Mouse (Mus musculus): ENCODE measurements around the gene Wnt10b.

Wnt10b gene

DNA sequence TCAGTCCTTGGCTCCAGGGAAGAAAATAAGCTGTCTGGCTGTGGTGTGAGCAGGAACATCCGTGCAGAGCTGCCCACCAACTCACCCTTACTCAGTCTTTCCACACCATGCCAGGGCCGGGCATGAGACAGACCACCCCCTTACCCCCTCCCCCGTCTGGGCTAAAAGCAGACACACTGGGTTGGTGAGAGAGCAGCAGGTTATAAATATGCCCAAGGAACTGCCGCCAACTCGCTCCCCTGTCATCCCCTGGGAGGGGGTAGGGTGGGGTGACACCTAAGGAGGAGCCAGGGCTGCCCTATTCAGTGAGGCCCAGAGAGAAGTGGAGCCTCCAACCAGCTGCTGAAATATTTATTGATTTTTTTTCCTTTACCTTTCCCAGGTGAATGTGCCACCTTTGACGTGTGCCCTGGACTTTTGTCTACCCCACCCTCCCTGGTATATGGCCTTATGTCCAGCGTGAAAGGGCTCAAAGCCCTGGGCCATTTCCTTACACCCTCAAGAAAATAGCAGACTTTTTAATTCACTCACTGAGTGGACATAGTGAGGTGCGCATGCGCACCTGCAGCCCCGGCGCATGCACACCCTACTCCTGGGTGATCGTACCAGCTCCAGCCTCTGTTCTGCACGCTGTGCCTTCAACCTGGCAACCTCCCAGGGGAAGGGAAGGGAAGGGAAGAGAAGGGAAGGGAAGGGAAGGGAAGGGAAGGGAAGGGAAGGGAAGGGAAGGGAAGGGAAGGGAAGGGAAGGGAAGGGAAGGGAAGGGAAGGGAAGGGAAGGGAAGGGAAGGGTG lies 19.0 kb upstream of the Wnt10b start:
- in situ Hi-C loops (cut with MseI, MboI): no loop called here

DNA sequence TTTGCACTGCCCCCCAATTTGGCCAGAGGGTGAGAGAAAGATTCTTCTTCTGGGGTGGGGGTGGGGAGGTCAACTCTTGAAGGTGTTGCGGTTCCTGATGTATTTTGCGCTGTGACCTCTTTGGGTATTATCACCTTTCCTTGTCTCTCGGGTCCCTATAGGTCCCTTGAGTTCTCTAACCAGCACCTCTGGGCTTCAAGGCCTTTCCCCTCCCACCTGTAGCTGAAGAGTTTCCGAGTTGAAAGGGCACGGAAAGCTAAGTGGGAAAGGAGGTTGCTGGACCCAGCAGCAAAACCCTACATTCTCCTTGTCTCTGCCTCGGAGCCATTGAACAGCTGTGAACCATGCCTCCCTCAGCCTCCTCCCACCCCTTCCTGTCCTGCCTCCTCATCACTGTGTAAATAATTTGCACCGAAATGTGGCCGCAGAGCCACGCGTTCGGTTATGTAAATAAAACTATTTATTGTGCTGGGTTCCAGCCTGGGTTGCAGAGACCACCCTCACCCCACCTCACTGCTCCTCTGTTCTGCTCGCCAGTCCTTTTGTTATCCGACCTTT lies 15.3 kb upstream of the Wnt10b start:
- in situ Hi-C loops (cut with MseI, MboI): no loop called here

DNA sequence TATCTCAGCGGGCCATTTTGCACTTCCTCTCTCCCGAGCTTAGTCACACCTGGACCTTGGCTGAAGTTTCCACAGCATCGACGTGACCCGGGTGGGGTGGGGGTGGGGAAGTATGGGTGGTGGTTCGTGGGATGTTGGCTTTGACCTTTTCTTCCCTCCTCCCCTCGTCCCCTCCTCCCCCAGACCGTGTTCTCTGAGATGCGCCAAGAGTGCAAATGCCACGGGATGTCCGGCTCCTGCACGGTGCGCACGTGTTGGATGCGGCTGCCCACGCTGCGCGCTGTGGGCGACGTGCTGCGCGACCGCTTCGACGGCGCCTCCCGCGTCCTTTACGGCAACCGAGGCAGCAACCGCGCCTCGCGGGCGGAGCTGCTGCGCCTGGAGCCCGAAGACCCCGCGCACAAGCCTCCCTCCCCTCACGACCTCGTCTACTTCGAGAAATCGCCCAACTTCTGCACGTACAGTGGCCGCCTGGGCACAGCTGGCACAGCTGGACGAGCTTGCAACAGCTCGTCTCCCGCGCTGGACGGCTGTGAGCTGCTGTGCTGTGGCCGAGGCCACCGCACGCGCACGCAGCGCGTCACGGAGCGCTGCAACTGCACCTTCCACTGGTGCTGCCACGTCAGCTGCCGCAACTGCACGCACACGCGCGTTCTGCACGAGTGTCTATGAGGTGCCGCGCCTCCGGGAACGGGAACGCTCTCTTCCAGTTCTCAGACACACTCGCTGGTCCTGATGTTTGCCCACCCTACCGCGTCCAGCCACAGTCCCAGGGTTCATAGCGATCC lies 14.5 kb upstream of the Wnt10b start:
- in situ Hi-C loops (cut with MseI, MboI): no loop called here

DNA sequence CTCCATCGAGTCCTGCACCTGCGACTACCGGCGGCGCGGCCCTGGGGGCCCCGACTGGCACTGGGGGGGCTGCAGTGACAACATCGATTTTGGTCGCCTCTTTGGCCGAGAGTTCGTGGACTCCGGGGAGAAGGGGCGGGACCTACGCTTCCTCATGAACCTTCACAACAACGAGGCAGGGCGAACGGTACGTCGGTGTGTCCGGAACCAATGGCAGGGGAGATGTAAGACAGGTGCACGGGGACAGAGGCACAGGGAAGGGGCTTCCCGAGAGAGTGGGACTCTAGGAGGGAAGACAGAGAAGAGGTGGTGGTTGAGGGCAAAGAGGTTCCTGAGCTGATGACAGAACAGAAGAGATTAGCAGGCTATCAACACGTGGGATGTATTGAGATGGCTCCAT lies 13.8 kb upstream of the Wnt10b start:
- in situ Hi-C loops (cut with MseI, MboI): no loop called here

DNA sequence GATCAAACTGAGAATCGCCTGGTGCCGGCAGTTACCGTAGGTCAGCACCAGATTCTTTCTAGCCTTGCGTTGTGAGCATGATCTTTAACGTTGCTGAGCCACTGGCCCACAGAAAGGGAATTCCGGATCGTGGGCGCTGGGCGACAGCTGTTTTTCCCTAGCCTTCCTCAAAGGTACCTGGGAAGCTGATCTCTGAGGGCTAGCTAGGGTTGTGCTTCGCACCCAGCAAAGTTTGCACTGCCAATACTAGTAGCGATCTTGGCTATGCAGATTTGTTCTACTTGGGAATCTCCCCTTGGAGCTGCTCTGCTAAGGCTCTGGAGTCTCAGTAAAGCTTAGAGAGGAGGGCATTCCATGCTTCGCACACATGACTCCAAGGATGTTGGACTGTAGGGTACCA lies 13.3 kb upstream of the Wnt10b start:
- in situ Hi-C loops (cut with MseI, MboI): no loop called here

DNA sequence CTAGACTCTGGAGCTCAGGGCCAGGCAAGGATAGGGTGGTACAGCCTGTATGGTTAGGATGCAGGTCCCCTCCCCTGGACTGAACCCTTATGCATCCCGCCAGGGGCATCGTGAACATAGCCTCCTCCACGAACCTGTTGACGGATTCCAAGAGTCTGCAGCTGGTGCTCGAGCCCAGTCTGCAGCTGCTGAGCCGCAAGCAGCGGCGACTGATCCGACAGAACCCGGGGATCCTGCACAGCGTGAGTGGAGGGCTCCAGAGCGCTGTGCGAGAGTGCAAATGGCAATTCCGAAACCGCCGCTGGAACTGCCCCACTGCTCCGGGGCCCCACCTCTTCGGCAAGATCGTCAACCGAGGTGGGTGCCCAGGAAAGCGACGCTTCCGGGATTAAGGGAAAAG lies 12.8 kb upstream of the Wnt10b start:
- in situ Hi-C loops (cut with MseI, MboI): no loop called here

DNA sequence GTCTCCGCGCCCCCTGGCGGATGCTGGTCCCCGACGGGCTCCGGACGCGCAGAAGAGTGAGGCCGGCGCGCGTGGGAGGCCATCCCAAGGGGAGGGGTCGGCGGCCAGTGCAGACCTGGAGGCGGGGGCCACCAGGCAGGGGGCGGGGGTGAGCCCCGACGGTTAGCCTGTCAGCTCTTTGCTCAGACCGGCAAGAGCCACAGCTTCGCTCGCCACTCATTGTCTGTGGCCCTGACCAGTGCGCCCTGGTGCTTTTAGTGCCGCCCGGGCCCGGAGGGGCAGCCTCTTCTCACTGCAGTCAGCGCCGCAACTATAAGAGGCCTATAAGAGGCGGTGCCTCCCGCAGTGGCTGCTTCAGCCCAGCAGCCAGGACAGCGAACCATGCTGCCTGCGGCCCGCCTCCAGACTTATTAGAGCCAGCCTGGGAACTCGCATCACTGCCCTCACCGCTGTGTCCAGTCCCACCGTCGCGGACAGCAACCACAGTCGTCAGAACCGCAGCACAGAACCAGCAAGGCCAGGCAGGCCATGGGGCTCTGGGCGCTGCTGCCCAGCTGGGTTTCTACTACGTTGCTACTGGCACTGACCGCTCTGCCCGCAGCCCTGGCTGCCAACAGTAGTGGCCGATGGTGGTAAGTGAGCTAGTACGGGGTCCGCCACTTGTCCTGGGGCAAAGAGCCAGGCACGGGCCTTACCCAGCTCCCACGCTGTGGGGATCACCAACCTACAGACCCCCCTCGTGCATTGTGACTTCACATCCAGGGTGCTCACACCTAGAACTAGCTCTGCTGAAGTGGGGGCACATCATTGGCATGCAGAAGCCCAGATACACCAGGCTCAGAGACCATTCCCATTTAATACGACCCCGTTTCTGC lies 11.9 kb upstream of the Wnt10b start, which contains the start of gene Wnt1:
Gene Wnt1, plus strand, starts transcription at position 197 of the 875 bp plus-strand sequence.
- in situ Hi-C loops (cut with MseI, MboI): no loop called here

DNA sequence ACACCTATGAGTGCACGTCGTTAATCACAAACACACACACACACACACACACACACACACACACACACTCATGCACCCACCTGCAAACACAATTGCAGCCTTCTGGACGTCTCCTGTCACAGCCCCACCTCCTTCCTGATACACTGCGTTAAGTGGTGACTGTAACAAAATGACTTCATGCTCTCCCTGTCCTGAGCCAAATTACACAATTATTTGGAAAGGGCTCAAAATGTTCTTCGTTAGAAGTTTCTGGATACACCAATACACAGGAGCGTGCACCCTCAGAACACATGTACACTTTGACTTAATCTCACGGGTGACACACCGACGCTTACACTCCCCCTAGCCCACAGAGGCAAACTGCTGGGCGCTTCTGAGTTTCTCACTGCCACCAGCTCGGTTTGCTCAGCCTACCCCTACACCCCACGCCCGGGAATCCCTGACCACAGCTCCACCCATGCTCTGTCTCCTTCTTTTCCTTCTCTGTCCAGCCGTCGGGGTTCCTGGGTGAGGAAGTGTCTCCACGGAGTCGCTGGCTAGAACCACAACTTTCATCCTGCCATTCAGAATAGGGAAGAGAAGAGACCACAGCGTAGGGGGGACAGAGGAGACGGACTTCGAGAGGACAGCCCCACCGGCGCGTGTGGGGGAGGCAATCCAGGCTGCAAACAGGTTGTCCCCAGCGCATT lies 11.2 kb upstream of the Wnt10b start:
- in situ Hi-C loops (cut with MseI, MboI): no loop called here

DNA sequence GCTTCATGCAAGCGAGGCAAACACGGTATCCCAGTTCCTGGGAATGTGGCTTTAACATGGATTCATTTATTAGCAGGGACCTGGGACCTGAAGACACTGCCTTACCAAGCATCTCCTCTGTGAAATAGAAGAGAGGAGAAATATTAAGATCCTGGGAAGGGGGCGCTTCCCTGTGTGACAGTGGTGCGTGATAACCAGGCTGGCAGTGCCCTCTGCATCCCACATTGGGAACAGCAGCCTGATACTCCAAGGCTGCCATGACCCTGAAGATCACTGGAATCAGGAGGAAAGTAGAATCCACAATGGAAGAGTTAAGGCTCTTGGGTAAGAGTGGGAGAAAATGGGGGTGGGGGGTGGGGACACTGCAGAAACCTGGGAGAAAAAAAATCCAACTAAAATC lies 10.0 kb upstream of the Wnt10b start:
- in situ Hi-C loops (cut with MseI, MboI): no loop called here

DNA sequence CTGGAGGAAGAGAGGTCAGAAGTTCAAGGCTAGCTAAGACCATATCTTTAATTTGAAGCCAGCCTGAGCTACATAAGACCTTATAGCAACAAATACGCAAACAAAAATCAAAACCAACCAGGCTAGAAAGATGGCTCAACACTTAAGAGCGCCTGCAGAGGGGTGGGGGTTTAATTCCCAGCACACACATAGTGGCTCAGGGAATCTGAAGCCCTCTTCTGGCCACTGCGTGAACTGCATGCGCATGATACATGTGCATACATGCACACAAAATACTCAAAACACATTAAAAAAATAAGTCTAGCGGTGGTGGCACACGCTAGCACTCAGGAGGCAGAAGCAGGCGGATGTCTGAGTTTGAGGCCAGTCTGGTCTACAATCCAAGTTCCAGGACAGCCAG lies 7.8 kb upstream of the Wnt10b start:
- in situ Hi-C loops (cut with MseI, MboI): no loop called here

DNA sequence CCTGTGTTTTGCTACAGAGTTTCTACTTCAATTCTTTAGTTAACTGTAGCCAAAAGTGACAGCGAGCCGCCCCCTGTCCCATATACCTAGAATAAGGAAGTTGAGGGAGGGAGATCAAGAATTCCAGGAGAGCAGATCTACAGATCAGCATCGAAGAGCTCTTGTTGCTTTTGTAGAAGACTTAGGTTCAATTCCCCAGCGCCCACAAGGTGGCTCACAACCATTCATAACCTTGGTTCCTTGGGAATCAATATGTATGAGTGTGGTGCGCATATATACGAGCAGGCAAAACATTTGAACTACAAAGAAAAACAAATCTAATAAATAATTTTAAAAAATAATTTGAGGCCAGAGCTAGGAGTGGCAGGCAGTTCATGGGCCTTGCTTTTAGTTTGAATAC lies 3.2 kb upstream of the Wnt10b start:
- in situ Hi-C loops (cut with MseI, MboI): no loop called here

DNA sequence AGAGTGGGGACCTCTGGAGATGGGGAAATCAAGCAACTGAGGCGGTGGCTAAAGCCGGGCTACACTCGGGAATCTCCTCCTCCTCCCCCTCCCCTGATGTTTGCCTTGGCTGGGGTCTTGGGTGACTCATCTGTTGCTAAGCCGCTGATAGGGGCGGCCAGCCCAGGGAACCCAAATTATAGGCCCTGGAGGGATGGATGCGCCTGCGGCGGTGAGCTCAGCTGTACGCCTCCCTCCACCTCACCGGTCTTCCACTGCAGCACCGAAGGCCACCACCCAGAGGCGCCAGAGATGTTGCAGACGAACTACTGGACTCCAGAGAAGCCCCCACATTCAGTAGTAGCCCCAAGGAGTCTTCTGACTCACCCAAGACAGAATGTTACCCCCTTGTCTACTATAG lies 2.6 kb upstream of the Wnt10b start:
- in situ Hi-C loops (cut with MseI, MboI): no loop called here

DNA sequence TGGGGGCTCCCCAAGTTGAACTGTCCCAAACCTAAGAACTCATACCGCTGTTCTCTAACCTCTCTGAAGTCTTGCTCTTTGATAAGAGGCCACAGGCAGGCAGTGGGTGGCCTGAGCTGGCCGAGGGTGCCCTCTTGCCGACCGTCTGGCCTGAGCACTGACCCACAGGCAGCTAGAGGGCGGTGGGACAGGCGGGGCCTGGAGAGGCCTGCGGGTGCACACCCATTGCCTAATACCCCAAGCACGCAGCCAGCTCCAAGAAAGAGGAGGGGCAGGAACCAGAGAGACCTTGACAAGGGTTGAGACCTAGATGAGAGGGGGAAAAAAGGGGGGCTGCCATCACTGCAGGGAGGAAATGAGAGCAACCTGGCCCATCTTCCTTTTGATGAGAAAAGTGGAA lies 2.1 kb upstream of the Wnt10b start:
- in situ Hi-C loops (cut with MseI, MboI): no loop called here

DNA sequence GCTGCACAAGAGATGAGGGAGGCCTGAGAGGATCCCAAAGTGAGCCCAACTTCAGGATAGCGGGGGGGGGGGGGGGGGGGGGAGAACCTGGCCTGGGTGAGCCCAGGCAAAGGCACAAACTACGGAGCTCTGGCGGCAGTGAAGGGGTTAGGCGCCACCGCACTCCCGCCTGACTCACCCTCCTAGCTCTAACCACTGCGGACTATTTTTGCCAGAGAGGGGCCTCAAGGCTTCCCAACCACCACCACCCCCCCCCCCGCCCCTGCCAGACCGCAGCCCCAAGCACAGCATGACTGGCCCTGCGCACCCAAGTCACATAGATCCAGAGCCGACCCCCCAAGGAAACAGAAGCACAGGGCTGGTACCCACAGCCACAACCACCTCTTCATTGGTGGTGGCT lies 856 bp upstream of the Wnt10b start:
- in situ Hi-C loops (cut with MseI, MboI): no loop called here

DNA sequence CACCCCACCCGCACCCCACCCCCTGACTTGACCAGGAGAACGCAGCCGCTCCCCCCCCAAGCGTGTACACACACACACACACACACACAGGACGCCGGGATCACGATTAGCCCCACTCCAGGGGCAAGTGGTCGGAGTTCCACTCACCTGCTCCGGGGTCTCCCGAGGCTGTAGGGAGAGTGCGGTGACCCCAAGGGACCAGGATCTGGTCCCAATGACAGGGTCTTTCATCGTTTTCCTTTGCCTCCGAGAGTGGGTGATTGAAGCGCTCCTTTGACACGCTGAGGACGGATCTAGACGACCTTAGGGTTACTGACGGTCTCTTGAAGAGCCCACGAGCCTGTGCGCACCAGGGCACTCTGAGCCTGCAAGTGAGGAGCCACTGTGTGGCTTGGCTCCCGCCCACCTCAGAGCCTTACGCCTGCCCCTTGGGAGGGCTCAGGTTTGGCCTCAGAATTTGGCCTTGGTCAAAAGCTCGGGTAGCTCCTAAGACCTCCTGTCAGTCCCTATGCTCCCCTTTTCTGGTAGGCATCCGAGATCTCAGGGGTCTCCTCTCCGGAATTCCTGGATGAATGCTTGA lies 331 bp upstream of the Wnt10b start:
- in situ Hi-C loops (cut with MseI, MboI): no loop called here

DNA sequence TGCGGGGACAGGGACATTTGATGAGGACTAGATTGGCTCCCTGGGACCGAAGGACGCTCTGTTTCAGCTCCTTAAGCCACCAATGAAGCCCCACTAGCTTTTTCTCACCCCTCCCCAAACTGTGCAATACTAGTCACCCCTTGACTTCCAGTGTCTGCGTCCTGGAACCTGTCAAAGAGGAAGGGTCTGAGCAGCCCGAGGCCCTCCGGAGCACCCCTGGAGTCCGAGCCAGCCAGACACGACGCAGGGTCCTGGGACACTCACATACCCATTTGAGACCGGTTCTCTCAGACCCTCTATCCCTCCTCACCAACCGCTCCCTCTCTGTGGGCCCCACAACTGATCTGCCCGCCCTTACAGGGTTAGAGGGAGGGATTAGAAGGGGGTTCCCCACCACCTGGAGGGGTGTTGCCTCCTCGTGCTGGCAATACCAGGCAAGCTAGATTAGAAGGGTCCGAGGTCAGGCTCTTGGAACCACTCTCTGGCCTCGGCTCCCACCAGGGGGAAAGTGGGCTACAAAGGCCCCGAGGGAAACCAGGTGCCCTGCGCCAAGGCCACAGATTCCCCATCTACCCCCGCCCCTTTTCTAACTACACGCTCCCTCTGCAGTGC lies 839 bp downstream of the Wnt10b start:
- in situ Hi-C loops (cut with MseI, MboI): no loop called here

DNA sequence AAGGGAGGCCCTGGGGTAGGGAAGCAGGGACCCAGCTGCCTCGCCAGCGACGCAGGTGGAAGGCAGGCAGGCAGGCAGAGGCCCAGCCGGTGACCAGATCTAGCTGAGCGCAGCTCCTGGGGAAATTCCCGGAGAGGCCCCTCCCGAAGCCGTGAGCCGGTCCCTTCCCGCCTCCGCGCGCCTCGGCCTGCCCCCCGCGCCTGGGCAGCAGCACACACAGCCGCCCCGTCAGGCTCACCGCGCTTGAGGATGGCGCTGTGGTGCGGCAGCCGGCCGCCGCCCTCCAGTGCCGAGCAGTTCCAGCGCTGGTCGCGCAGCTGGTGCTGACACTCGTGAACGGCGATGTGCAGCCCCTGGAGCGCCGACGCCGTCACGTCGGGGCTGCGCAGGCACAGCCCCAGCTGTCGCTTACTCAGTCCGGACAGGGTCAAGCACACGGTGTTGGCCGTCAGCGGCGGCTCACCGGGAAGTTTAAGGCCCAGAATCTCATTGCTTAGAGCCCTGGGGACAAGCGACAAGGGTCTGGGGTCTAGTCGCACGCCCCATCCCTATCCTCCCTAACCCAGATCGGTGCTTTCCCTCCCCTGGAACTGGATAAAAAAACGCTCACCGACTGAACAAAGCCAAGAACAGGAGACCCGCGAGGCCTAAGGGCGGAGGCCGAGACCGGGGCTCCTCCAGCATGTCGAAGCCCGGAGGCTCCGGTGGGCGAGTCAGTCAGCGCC lies 1.5 kb downstream of the Wnt10b start:
- in situ Hi-C loops (cut with MseI, MboI): no loop called here

DNA sequence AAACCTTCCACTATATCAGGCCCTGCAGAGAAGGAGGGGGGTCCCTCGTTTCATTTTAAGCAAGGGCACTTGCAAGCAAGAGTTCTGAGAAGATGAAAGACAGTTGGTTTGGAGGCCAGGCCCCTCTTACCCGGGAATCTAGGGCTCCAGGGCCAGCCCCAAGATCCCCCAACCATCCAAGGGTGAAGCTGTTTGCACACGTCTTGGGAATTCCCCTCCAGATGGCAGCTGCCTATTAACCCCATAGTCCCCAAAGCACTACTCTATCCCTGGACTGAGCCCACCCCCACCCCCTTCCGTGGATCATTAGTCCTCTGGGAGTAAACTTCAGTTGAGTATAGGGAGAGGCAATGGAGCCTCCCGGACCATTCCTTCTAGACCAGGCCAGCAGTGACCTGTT lies 2.4 kb downstream of the Wnt10b start:
- in situ Hi-C loops (cut with MseI, MboI): no loop called here

DNA sequence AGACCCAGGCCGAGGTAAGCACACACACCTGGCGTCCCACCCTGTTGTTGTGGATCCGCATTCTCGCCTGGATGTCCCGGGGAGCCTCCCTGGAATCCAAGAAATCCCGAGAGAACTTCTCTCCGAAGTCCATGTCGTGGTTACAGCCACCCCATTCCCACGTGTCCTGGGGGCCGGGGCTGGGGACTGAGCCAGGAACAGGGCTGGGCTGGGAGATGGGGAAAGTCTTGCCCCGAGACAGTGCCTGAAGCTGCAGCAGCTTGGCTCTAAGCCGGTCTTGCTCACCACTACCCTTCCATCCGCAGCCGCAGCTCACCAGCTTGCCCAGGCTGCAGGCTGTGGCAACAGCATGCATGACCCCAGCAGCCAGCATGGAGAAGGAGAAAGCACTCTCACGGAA lies 3.9 kb downstream of the Wnt10b start:
- in situ Hi-C loops (cut with MseI, MboI): no loop called here
